Mouse (Mus musculus): ENCODE measurements at regions not wholly inside any gene's neighbourhood (a gene's known extent, or its start where the extent isn't known, plus 50 kb on each side); places are given as distances from the start of the nearest gene placed in this dataset.

DNA sequence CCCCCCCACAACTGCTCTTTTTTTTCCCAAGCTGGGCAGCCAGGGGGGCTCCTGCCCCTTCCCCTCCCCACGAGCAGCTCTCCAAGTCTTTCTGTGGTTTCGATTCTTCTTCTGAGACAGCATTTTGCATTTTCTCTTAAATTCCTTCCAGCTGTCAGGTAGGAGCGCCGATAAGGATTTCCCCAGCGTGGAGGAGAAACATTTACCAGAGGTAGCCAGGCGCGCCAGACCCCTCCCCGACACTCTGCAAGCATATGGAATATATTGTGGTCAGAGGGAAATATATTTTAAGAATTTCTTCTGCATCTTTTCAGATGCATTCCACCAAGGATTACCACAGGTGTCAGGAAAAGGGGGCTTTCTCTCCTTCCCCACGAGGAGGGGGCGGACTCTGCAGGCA, 111.9 kb downstream of the Tbx5 start:
- DNase-seq (ENCODE audit: low spot score in 2 of 2), result no peak

DNA sequence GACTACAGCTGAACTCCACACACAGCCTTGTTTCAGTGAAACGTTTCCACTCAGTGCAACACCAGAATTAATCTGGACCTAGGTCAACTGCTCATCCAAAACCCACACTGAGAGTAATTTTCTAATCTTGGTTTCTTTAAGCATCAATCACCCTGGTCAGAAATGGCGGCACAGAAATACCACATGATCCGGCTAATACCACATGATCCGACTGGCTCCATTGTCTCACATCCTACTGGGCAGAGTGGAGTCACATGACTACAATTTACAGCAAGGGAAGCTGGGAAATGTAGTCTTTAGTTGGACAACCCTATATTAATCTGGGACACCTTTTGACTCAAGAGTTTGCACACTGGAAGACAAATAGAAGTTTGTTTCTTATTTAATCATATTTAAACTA, 115.9 kb downstream of the Tbx5 start:
- DNase-seq (ENCODE audit: low spot score in 2 of 2), result no peak

DNA sequence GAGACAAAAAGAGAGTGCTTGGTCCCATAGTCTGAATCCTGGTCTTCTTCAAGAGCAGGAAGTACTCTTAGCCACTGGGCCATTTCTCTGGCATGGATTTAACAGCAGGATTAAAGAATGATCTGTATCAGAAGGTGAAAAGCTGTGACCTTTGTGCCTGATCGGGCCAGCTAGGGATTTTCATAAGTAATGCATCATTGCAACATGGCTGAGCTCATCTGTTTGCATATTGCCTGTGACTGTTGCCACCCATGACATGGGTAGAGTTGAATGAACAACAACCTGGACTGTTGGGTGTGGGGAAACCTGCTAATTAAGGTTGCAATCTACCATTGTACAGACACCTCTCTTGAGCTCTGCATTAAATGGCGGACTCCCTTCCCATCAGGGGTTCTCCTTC, 119.6 kb downstream of the Tbx5 start:
- no peak for DNase-seq (ENCODE audit: low spot score in 2 of 2)

DNA sequence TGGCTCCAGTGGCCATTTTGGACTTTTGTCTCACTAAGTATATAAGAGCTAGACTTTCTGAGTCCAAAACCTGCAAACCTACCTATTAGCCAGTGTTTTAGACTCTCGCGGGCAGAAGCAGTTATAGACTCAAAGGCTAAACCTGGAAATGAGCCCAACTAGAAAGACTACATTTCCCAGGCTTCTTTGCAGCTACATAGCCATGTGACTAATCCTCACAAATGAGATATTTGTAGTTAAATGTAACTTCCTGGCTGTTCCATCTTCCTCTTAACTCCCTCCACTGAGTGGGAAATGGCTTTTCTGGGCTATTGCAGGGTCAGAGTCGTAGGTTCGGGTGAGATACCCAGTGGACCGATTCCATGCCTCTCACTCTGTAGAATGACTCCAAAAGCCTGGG, 120.7 kb downstream of the Tbx5 start:
- no peak for DNase-seq (ENCODE audit: low spot score in 2 of 2)

DNA sequence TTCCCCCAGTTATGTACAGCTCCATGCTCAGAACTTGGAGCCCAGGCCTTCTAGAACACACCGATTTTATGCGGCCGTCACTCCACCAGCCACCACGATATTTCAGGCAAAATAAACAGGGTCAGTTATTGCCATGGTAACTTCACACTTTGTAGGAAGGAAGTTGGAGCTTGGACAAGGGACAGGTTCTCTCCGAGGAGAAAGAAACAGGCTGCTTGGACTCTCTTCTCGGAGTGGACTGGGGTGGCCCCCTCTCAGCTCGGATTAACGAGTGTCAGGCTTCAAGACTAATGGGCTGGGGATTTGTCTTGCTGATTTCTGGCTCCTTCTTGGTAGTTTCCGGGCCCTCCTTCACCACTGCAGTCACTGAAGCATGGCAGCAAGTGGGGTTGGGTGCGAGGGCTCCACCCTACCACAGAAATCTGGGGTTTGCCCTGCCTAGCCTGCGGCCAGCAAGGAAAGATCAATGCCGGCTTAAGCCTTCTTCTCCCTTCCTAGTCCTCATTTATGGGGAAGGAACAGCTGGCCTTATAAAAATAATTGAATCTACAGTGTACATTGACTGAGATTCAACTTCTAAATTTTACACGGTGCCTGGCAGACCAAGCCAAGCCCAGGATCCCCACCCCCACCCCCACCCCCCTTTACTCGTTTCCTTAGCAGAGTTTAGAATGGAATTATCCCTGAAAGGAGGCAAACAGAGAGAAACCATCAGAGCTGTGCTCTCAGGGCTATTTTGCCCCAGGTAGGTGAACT, 121.5 kb downstream of the Tbx5 start:
- no peak for DNase-seq (ENCODE audit: low spot score in 2 of 2)

DNA sequence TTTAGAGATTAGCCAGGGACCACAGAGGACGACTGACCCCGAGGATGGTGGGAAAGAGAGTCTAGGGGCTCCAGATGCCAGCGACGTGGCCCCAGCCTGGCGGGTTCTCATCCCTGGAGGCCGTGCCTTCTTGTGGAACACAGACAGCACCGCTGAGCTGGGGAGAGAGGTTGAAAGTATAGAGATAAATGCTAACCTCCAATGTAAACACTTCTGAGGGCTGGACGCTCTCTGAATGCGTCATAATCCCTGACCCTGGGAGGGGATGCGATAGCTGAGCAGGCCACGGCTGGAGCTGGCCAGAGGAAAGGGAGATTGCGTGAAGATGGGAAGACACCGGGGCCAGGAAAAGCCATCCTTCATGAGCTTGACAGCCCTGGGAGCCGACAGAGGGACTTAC, 126.5 kb downstream of the Tbx5 start:
- no peak for DNase-seq (ENCODE audit: low spot score in 2 of 2)

DNA sequence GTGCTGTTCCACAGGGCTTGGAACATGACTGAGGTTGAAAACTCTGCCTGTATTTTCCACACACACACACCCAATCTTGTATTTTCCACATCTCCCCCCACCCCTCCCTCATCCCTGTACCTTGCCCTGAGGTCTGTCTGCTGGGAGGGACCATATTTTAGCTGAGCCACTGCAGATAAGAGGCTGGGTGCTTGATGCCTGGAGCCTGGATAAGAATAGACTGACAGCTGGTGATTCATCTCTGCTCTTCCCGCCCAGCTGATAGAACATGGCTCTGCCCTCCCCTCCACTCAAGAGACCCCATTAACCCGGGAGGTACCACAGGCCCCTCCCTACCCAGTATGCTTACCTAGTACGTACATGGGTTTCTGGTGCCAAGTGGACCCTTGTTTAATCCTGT, 132.3 kb downstream of the Tbx5 start:
- DNase-seq (ENCODE audit: low spot score in 2 of 2), result no peak

DNA sequence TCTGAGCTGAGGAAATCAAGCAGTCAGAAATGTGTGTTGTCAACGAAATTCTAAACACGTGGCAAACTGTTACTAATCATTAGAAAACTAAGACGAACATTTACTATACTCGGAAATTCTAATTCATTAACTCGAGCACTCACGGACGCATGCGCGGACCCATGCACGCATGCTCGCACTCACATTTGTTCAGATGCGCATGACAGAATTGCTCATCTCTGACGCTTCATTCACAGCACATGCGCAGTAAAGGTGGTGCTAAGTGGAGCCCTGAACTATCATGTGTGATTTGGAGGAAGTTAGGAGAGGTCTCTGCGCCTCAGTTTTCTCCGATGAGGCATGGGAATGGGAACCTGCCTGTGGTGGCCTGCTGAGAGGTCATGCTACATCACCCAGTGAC, 138.8 kb downstream of the Tbx5 start:
- DNase-seq (ENCODE audit: low spot score in 2 of 2), result peak in 1 of 2 experiments; percentile 20

DNA sequence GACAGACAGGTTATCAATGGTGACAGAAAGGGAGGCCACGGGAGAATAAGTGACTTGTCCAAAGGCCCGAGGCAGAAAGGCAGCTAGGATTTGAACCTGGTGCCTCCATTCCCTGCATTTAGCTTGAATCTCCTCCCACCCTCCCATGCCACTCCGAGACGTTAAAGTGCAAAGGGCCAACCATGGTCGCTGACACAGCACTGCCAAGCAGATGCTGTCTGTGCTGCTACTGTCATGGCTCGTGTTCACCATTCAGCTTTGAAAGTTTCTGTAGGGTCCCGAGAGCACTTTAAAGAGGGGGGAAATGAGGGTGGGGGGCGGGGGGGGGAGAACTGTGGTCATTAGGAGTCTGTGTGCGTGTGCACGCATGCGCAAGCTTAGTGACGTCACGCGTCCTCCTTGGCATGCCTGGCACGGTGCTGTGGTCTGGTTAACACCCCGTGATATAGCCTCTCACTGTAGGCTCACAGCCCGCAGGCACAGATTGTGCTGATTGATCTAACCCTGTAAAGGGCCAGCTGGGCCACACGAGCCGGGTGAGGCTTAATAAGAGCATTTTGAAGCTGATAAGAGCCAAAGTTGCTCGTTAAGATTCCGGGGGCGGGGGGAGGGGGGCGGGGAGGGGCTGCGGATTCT, 140.5 kb downstream of the Tbx5 start:
- DNase-seq (ENCODE audit: low spot score in 2 of 2), result peak; percentile 38 to 52

DNA sequence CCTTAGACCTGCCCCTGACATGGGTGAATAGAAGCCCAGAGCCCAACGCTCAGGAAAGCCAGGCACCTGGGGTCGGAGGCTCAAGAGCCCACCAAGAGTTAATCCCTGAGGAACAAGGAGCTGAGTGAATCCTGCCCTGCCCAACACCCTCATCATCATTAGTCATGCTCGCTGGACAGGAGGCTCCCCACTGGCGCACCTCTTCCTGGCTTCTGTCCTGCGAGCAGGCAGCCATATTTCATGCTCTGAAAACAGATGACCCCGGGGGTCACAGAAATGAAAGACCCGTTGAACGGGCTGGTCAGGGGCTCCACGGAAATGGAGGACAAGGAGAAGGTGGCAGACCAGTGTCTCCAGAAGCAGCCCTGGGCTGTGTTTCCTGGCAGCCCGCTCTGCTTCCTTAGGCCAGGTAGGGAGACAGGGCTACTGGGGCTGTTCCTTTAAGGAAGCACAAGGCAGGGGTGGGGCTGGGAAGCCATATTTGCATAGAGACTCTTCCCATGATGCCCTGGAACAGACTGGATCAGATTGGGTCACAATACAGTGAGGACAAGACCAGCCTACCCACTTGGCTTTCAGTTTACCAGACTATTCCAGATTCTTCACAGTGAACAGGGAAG, 138.1 kb upstream of the Rbm19 start:
- no peak for DNase-seq (ENCODE audit: low spot score in 2 of 2)

DNA sequence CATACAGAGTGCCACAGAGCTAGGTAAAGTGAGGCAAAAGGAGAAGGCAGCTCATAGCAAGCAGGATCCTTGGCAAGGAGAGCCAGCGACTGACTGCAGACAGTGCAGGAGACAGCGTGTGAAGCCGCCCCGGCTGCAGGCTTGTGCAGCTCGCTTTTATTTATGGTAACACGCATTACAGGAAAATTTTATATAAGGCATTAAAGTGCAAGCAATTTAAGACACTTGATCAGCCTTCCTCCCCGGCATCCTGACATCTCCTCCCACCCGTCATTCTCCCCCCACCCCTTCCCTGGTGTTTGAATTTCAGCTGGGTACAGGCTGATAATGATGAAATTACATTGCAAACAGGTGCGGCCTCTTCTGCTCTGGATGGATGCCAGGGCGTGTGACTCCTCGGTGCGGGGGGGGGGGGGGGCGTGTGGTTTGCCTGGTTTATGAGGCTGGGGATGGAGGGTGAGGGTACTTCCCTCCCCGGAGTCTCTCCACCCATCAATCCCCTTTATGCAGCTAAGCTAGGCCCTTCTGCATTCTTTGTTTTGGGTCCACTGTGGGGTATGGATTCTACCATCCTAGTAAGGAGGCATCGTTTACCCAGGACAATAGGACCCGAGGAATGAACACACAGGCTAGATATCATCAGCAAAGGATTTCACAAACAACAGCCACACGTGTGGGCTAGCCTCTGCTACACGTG, 135.0 kb upstream of the Rbm19 start:
- DNase-seq (ENCODE audit: low spot score in 2 of 2), result peak in 1 of 2 experiments; percentile 21

DNA sequence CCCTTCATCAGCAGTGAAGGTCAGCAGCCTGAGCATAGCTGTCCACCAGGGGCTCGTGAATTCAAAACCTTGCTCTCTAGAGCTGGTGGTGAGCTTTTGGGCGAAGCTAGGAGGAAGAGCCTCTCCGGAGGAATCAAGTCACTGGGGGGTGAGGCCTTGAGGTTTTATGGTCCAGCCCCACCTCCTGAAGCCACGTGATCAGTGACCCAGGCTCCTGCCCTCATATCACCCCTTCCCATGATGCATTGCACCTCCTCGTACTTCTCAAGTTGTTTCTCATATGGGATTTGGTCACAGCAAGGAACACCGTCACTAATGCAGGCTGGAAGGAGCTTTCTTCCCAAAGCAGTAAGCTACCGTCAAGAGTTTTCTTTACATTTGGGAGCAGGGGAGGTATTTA, 132.1 kb upstream of the Rbm19 start:
- no peak for DNase-seq (ENCODE audit: low spot score in 2 of 2)

DNA sequence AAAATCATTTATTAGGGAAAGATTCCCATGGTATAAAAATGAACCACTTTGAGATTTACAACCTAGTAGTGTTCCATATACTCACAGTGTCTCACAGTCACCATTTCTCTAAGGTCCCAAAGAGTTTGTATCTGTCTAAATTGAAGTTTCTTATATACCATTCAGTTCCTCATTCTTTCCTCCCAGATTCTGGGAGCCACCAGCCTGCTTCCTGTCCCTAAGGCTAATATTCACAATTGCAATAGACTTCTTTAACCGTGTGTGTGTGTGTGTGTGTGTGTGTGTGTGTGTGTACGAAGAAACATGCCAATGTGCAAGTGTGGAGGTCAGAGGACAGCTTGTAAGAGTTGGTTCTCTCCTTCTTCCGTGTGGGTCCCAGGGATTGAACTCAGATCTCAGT, 124.1 kb upstream of the Rbm19 start:
- no peak for DNase-seq (ENCODE audit: low spot score in 2 of 2)

DNA sequence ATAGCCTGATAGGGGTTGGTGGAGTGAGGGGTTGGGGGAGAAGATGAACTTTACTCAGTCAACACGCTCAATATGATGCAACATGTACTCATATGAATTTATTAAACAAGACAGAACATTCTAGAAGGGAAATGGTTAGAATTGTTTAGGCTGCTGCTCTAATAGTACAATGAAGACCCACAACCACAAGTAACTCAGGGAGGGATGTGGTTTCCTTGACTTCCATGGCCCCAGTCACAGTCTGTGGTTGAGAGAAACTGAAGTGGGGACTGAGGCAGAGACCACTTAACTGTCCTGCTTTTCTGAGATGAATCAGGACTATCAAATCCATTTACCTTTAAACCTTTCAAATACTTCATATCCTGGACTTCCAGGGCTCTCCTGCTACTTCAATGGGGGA, 120.5 kb upstream of the Rbm19 start:
- DNase-seq (ENCODE audit: low spot score in 2 of 2), result no peak

DNA sequence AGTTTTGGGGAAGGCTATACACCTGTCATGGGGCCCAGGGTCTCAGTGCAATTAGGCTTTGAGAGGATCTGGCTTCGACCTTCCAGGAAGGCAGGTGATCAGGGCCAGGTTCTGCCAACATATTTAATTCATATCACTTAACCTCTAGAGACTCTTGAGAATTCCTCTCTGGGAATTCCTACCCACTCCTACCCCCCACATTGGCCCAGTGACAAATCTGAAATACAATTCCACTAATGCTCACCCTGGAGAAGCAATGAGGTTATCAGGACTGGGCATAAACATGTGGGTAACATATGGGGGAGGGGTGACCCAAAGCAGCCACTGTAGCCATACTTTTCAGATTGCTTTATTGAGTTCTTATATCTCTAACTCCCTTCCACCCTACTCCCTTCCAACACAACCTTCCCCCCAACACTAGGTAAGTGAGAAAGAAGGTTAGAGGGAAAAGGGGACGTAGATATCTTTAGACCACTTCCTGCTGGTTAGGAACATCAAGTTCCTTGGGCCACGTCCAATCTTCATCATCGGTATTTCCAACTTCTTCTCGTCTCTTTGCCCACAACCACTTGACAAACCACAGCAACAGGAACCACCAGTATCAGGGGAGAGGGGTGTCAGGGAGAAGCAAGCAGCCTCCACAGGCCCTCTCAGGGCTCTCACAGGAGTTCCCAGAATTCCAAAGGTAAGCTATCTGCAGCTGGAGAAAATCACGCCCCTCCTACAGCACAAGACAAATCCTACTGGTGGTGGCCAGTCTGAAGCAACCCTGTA, 110.4 kb upstream of the Rbm19 start:
- DNase-seq (ENCODE audit: low spot score in 2 of 2), result no peak

DNA sequence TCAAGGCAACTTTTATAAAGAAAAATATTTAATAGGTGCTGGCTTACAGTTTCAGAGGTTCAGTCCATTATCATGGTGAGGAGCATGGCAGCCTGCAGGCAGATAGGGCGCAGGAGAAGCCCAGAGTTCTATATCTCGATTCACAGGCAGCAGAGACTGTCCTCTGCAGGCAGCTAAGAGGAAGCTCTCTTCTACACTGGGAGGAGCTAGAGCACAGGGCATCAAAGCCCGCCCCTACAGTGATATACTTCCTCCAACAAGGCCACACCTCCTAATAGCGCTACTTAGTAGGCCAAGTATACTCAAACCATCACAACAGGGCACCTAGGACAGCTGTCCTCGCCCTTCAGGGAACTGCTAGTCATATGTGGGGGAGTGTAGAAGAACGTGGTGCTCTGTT, 108.5 kb upstream of the Rbm19 start:
- no peak for DNase-seq (ENCODE audit: low spot score in 2 of 2)

DNA sequence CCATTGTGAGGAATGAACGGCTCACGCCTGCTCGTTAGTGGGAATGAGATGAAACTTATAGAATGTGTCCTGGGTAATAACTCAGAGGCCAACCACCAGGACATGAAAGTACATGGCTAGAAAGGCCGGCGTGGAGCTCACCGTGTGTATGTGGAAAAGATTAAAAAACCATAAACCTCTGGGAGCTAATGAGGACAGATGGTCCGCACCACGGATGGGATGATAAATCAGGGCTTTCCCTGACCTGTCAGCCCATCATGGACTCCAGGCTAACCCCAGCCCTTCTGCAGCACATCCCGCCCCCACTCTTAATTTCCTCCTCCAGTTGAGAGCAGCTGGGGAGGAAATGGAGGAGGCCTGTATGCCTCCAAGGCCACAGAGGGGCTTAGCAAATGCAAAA, 108.0 kb upstream of the Rbm19 start:
- DNase-seq (ENCODE audit: low spot score in 2 of 2), result no peak

DNA sequence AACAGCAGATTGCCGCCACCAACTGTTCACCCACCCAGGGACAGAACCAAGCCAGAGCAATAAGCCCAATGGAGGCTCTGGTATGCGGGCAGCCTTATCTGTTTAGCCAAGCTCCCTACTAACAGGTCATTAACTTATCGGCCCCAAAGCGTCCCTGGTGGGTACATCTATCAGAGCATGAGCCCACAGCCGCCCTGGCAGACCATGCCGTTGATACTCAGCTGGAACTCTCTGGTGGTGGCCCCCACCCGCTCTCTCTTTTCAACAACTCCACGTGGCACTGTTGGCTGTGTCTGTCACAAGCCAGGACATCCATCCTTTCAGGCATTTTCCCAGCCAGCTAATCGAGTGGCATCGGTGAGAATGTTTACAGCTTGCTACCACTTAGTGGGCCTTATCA, 100.8 kb upstream of the Rbm19 start:
- DNase-seq (ENCODE audit: low spot score in 2 of 2), result no peak

DNA sequence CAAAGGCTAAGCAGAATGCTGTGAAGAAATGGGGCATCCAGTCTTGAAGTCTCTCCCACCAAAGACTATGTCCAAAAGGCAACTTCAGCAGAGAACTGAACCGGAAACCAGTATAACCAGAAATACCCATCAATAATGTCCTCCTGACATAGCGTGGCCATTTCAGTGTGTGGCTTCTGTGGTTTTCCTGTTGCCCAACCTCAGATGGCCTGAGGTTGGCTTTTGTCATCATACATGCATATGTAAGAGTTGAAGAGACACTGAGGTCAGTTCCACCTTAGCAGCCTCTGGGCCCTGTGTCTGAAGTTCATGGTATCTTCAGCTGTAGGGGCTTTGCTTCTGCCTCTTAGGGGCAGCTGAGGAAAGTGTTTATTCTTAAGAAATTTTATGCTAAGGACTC, 98.1 kb upstream of the Rbm19 start:
- DNase-seq (ENCODE audit: low spot score in 2 of 2), result no peak

DNA sequence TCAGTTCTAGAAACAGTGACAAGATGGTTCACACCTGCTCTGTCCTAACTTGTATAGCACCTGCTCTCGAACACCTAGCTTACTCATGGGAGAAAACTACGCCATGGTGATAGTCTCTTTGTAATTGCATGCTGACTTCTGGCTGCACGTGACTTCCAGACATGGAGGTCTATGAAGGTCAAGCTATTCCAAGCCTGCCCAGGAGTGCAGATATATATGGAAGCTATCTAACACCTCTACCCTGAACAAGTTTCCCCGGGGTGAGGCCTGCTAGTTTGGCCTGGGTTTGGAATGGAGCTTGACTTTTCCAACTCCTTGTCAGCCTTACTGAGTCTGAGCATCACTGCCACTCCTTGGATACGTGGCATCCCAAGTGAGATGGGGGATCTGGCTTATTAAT, 95.5 kb upstream of the Rbm19 start:
- DNase-seq (ENCODE audit: low spot score in 2 of 2), result no peak

DNA sequence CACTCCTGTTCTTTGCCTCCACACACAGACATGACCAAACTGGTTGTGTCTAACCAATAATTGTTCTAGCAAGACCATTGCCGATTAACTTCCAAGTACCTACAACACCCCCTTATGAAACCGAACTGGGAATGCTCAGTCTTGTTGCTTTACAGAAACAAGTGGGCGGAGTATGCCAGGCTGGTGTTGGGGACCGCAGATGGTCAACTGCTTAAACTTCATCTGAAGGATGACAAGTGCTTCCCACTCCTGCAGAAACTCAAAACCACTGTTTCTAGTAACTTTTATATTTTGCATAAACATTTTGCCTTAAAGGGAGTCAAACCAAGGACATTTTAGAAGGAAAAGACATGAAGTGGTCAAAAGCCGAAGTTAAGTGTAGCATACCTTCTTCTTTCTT, 94.0 kb upstream of the Rbm19 start:
- no peak for DNase-seq (ENCODE audit: low spot score in 2 of 2)

DNA sequence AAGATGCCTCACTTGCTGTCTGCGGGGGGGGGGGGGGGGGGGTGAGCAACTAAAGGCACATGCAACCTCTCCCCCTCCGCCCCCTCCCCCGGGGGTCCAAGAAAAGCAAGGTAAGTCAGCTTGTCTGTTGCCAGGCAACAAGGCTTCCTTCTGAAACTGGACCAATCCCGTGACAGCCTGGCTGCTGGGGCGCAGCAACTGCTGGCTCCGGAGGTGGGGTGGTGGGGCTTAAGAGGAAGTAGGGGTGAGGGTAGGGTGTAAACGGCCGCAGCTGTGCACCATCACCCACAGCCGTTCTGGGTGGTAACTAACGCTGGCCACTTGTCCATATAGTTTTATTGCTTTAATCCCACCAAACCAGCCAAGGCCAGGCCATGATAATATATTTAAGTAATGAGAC, 92.2 kb upstream of the Rbm19 start:
- peak; percentile 42 to 54 for DNase-seq (ENCODE audit: low spot score in 2 of 2)

Data from frontal cortex, postnatal 10 days (tissue).